Mouse (Mus musculus) Patski (cell line): Measurements from ENCODE around the gene 2810006K23Rik. TPM values are rescaled to one million over a fixed set of nuclear protein-coding genes. Genes with fewer than 3 reads are reported as not detected.
"Not testable (repeated sequence)": the region's sequence is repeated elsewhere in the genome, so short reads cannot be mapped to it uniquely, and the experiment has no call there.

Experiments
- ATAC-seq: fragments of 100-300 bp; one replicate; pipeline ENCODE4 v1.8.0; 2021
- CTCF ChIA-PET: fragments of 350-600 bp; sonication (Branson Sonifier 250); formaldehyde crosslinking; loops from one replicate; lab custom pipeline; 2022; ENCODE audit warnings: inconsistent platforms; lab: Charles Lee
- POLR2A ChIA-PET: fragments of 350-600 bp; sonication (Branson Sonifier 250); formaldehyde crosslinking; loops from one replicate; lab custom pipeline; 2022; ENCODE audit warnings: antibody characterized with exemption, inconsistent platforms; lab: Charles Lee
- DNase-seq: peaks from one replicate; pipeline ENCODE4 v3.0.0-alpha.2; 2011; ENCODE audit warnings: low read depth, low spot score
- H3K27me3 ChIP-seq: fragments of 371-371 bp; one replicate; pipeline ENCODE4 v1.5.1; 2021
- CTCF ChIP-seq: fragments of 100-300 bp; IDR thresholded peaks from one replicate; pipeline ENCODE4 v1.5.1; 2021
- in situ Hi-C: fragments of 300-500 bp; cut with MboI; formaldehyde crosslinking; loops from 3 replicates; pipeline ENCODE4 v1.11.1; 2018; ENCODE audit warnings: low pct_unique_long_range_greater_than_20kb, mixed read lengths
- polyA plus RNA-seq: library from polyadenylated mRNA; unstranded; gene quantifications from one replicate; pipeline ENCODE4 v1.2.3, GENCODE M21; 2021

2810006K23Rik gene
- polyA plus RNA-seq, 1 experiment from 2014 or later: 17.0 TPM

DNA sequence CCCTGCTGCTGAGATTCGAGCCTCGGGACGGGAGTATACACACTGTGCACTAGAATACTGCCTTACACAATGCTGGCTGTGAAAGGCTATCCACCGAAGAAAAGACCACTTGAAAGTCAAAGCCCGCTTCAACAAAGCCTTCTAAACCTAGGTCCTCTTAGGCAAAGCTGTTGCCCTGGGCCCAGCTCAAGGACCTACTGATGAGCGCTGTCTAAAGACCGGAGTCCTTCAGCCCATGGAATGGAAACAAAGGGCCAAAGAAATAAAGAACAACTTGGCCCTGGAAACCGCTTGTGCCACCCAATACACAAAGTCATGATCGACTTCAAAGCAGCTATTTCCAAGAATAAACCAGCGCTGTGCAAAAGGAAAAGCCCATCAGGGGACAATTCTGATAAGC is 18.7 kb upstream of the 2810006K23Rik start:
- TF ChIP-seq CTCF: no peak
- ATAC-seq (no peak), DNase-seq (no peak)
- ChIA-PET POLR2A (interaction anchor here (0.7 kb wide), 1 partner anchor 124 kb away, joined by 3 read pairs; no protein-coding TSS in a partner anchor), CTCF (interaction anchor here (0.7 kb wide), 1 partner anchor 10 kb away, joined by 3 read pairs; no protein-coding TSS in a partner anchor)
- in situ Hi-C loops: no loop called here
- no peaks in the 10 kb centered on the region for H3K27me3 ChIP-seq

DNA sequence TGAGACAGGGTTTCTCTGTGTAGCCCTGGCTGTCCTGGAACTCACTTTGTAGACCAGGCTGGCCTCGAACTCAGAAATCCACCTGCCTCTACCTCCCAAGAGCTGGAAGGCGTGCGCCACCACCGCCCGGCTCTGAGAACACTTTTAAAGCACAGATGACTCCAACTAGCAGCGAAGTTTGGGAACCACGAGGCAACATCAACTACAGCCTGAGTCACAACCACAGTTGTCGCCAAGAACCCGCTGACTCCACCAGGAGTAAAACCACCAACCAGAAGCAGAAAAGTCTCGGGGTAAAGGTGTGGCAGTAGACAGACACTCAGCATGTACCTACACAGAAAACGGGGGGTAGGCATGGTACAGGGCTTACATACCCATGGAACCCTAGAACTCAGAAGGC is 17.8 kb upstream of the 2810006K23Rik start:
- no peaks in the 10 kb centered on the region for H3K27me3 ChIP-seq
- in situ Hi-C loops: loop anchor here (10.0 kb wide), 1 partner anchor 75 kb away; no protein-coding TSS in a partner anchor
- POLR2A ChIA-PET: no interaction called here
- TF ChIP-seq CTCF: no peak
- ATAC-seq (no peak), DNase-seq (no peak)
- CTCF ChIA-PET: no interaction called here

DNA sequence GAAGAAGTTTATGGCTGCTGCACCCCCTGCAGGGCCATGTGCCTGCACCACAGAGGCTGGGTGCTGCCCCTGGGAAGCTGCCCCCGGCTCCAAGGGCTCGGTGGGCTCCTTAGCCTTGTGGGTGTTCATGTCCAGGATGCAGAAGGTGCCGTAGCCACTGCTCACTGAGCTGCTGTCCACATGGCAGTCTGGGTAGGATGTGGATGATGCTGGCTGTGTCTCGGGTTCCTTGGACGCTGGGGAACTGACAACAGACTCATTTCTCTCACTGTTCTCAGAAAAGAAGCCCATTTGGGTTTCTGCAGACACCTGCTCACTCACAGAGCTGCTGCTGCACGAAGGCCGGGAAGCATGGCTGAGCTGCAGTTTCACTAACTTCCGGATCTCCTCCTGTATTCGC is 12.4 kb upstream of the 2810006K23Rik start:
- DNase-seq (no peak), ATAC-seq (no peak)
- in situ Hi-C loops: loop anchor here (10.0 kb wide), 1 partner anchor 69 kb away; no protein-coding TSS in a partner anchor
- no peaks in the 10 kb centered on the region for H3K27me3 ChIP-seq
- CTCF ChIA-PET: no interaction called here
- TF ChIP-seq CTCF: no peak
- POLR2A ChIA-PET: no interaction called here

DNA sequence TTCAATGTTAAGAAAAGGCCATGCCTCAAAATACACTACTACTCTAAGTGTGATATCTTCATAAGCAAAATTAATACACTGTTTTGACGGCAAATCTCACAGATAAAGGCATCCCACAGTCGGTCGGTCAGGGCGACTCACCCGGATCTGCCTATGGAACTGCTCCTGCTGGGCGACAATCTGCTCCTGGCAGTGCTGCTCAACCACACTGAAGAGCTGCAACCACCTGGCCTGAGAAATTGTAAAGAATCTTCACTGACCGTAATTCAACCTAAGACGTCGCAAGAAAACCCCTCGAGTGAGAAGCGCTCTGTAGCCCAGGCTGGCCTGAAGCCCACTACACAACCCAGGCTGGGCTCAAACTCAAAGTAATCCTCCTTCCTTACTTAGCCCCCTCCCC is 11.9 kb upstream of the 2810006K23Rik start:
- no peaks in the 10 kb centered on the region for H3K27me3 ChIP-seq
- in situ Hi-C loops: loop anchor here (10.0 kb wide), 1 partner anchor 69 kb away; no protein-coding TSS in a partner anchor
- no peak for ATAC-seq
- no peak for DNase-seq
- TF ChIP-seq CTCF: no peak
- CTCF ChIA-PET: no interaction called here
- POLR2A ChIA-PET: no interaction called here

DNA sequence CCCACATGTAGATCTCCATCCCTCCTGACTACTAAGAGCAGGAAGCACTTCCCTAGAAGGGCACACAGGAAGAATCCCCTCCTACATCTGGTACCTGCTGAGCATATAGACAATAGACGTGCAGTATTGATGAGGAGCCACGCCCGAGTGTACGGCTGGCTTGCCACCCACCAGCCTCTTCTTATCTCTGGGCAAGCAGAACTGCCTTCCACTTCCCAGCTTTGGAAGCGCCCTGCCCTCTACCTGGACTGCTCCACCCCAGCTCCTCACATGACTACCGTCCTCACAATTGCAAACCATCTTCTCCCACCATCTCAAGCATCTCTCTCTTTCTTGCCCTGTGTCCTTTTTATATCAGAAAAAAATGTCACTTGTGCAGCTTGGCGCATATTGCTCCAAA is 10.2 kb upstream of the 2810006K23Rik start:
- in situ Hi-C loops: loop anchor here (10.0 kb wide), 1 partner anchor 67 kb away; no protein-coding TSS in a partner anchor
- TF ChIP-seq CTCF: no peak
- CTCF ChIA-PET: no interaction called here

DNA sequence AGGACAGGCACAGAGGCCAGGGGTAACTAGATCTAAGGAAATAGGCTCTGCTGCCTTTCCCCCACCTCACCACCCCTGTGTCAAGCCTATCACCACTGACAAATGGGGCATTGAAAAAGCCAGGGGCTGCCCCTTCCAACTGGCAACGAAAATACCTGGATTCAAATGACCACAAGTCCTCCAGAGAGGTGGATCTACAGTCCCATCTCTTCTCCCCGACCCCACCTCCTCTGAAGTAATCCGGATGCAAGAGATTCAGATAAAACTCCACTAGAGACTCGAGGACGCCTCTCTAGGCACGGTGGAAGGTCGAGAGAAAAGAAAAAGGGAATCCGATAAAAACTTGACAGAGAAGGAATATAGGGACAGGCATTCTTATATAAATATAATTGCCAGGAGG is 1.1 kb upstream of the 2810006K23Rik start:
- ChIA-PET POLR2A (interaction anchor here (0.7 to 1.7 kb wide), 4 partner anchors 20 to 33 kb away, joined by 3 to 7 read pairs (median 4); no protein-coding TSS in a partner anchor), CTCF (no interaction called here)
- DNase-seq (no peak), ATAC-seq (peak; percentile 0)
- no peak for TF ChIP-seq CTCF
- in situ Hi-C loops: no loop called here
- no peaks in the 10 kb centered on the region for H3K27me3 ChIP-seq

More for the DNA sequence above, 10.2 kb upstream of the 2810006K23Rik start:
- H3K27me3 ChIP-seq: no peaks in the 10 kb centered on the region
- DNase-seq: no peak
- POLR2A ChIA-PET: no interaction called here
- ATAC-seq: no peak

DNA sequence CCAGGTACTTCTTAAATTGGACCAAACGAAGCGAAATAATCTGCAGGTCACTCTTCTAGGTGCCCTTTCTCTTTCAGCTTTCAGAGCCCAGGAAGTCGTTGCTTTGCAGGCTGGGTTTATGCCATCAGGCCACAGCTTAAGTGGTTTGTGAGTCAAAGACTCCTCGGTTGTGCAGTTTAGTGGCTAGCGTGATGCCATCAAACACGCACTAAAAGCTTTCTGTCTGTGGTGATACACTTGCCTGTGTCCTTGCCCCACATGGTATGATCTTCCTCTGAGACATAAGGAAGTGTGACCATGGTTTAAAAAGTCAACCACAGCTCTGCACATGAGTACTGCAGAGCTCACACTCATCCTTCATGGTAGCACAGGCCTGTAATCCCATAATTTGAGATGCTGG is 2.2 kb downstream of the 2810006K23Rik start:
- CTCF ChIA-PET: interaction anchor here (1.1 to 1.4 kb wide), 3 partner anchors 9 to 20 kb away, joined by 3 read pairs; no protein-coding TSS in a partner anchor

DNA sequence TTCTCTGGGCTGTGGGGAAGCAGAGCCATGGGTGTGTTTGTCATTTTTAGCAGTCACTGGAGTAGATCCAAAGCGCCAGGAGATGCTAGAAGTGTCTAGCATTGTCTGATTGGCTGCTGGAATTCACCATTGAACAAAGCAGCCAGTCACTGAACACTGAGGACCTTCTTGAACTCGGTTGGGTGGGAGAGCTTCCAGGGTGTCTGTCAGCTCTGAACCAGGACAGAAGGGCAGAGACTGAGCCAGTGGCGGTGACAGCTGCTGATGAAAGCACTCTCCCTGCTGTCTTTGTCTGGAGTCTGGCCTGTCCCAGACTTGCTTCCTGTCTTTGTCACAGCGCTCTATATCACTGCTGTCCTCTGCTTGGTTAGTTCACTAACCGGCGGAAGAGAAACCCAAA is 6.5 kb downstream of the 2810006K23Rik start:
- in situ Hi-C loops: no loop called here
- CTCF ChIA-PET: interaction anchor here (2.1 kb wide), 1 partner anchor 12 kb away, joined by 7 read pairs; no protein-coding TSS in a partner anchor

More for the DNA sequence above, 2.2 kb downstream of the 2810006K23Rik start:
- TF ChIP-seq CTCF: no peak
- POLR2A ChIA-PET: no interaction called here
- in situ Hi-C loops: no loop called here
- H3K27me3 ChIP-seq: no peaks in the 10 kb centered on the region
- ATAC-seq: no peak
- no peak for DNase-seq

DNA sequence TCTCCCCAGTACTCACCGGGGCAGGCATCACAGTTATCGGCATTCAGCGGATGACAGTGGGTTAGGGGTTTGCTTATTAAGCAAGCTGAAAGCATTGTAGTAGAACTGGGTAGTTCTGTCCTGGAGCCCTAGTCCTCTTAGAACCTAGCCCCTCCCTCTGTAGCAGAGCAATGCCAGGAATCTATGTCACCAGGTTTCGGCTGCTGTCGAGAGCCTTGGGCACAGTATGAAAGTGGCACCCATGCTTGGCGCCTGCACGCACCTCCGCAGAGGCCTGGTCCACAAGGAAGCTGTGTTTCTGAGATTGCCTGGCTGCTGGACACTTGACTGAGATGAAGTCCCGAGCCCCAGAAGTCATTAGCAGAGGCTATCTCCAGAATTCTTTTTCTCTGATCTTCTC is 9.2 kb downstream of the 2810006K23Rik start:
- H3K27me3 ChIP-seq: no peaks in the 10 kb centered on the region
- ATAC-seq (no peak), DNase-seq (no peak)
- in situ Hi-C loops: no loop called here
- ChIA-PET CTCF (no interaction called here), POLR2A (no interaction called here)
- TF ChIP-seq CTCF: no peak

More for the DNA sequence above, 6.5 kb downstream of the 2810006K23Rik start:
- no peak for ATAC-seq
- no peak for DNase-seq
- no peaks in the 10 kb centered on the region for H3K27me3 ChIP-seq
- POLR2A ChIA-PET: no interaction called here
- no peak for TF ChIP-seq CTCF

DNA sequence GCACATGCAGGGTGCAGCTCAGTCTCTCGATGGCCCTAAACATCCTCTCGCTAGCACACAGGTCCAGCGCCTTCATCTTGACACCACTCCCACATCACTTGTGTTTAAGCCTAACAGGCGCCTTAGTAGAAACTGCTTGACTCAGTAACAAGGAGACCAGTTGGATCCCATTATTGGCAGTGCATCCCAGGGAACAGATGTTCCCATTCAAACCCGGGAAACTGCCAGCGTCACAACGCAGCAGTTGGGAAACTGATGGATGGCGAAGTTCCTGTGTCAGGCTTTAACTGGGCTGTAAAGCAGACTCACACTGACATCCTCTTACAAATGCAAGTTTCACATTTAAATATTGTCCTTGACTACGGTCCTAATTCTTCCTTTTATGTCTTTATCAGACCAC is 10.0 kb downstream of the 2810006K23Rik start:
- no peak for ATAC-seq
- CTCF ChIA-PET: no interaction called here

DNA sequence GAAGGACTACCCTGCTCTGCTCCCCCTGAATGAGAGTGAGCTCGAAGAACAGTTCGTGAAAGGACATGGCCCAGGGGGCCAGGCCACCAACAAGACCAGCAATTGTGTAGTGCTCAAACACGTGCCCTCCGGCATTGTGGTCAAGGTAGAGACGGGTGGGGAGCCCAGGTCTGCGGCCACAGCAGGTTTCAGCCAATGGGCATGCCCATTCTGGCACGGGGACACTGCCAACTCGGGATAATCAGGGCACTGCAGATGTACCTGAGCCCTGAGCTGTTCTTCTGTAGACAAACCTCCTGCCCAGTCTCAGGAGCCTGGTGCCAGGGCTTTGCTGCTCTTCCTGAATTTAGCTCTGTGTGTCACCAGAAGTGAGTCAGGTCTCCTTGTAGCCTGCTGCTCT is 10.9 kb downstream of the 2810006K23Rik start:
- no peak for ATAC-seq
- in situ Hi-C loops: no loop called here
- no peaks in the 10 kb centered on the region for H3K27me3 ChIP-seq
- CTCF ChIA-PET: interaction anchor here (0.7 to 1.2 kb wide), 3 partner anchors 9 to 91 kb away, joined by 3 read pairs; no protein-coding TSS in a partner anchor
- no peak for TF ChIP-seq CTCF
- no peak for DNase-seq
- POLR2A ChIA-PET: interaction anchor here (1.2 kb wide), 1 partner anchor 11 kb away, joined by 3 read pairs; the partner anchor contains the start of genes 2810006K23Rik and Mphosph9

More for the DNA sequence above, 10.0 kb downstream of the 2810006K23Rik start:
- TF ChIP-seq CTCF: no peak
- in situ Hi-C loops: no loop called here
- H3K27me3 ChIP-seq: no peaks in the 10 kb centered on the region
- DNase-seq: no peak
- POLR2A ChIA-PET: no interaction called here

DNA sequence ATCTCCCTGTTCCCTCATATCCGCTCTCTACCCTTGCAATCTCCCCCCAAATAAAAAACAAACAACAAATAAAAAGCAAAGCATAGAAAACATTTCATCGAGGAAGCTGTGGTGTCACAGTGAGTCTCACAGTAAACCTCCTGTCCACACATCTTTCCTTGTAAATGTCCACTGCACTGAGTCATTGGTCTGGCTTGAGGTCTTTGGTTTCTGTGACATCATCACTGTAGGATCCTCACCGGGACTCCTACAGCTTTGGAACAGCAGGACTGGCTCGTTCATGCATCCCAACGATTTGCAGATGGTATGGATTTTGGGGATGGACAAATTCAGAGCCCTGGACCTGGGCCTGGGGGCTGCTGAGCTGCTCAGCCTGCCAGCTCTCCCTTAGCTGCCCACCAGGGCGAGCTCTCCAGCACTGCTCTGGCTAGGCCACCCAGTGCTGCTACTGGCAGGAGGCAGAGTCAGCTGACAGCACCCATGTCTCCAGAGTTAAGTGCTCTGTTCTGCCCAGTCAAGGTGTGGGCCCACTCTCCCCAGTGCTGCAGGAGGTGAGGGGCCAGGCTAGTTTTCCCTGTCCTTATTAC is 14.0 kb downstream of the 2810006K23Rik start:
- CTCF ChIA-PET: not testable (repeated sequence)

More for the DNA sequence above, 14.0 kb downstream of the 2810006K23Rik start:
- in situ Hi-C loops, H3K27me3 ChIP-seq, POLR2A ChIA-PET, DNase-seq: not testable (repeated sequence)
- ATAC-seq: peak; percentile 76
